Mouse (Mus musculus) testis, adult 2 months (tissue): Measurements from ENCODE around the gene Bcas3.

Experiments
- CTCF ChIP-seq: fragments of 200-500 bp; IDR thresholded peaks from 2 replicates; pipeline ENCODE4 v1.5.1; 2012; ENCODE audit warnings: low read depth, mild to moderate bottlenecking, inconsistent platforms, low read length, moderate library complexity; ENCODE audit not compliant: control insufficient read depth, insufficient read depth, insufficient replicate concordance
- POLR2A ChIP-seq: fragments of 200-500 bp; IDR thresholded peaks from 2 replicates; pipeline ENCODE4 v1.6.1; 2012; ENCODE audit warnings: low read depth, mild to moderate bottlenecking, inconsistent platforms, low read length, moderate library complexity; ENCODE audit not compliant: control insufficient read depth

DNA sequence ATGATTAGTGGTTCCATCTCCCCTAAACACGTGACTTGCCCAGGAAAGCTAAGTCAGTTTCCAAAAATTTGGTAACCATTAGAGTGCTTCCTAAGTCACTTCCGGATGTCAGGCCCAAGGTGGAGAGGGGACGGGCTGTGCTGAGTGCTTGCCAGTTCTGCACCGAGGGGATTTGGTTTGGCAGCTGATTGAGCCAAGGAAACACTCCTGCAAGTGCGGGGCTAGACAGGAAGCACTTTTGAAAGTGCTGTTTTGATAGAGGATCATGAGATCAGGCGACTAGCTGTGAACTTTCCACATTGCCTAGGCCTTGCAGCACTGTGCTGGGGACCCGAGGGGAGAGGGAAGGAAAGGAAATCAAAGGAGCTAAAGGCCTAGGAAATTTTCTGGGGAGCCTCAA, 262.5 kb downstream of the Bcas3 start:
- TF ChIP-seq CTCF (no peak), POLR2A (no peak)
